Mouse (Mus musculus) forebrain, embryonic 11.5 days (tissue): ENCODE measurements around the gene Ttll2. TPM values are rescaled to one million over a fixed set of nuclear protein-coding genes. Genes with fewer than 3 reads are reported as not detected.
"Not testable (repeated sequence)": the region's sequence is repeated elsewhere in the genome, so short reads cannot be mapped to it uniquely, and the experiment has no call there.

Source experiments
- ATAC-seq: fragments of 200-750 bp; cut with Nextera tagmentation; replicated peaks from 2 replicates; pipeline ENCODE4 v1.8.0; 2017; ENCODE audit warnings: moderate TSS enrichment; ENCODE audit not compliant: low FRiP score
- DNase-seq: peaks from one replicate; pipeline ENCODE4 v3.0.0-alpha.2; 2017; ENCODE audit warnings: low spot score
- H3K27ac ChIP-seq: fragments of 300-500 bp; sonication (generic); 2 replicates; pipeline ENCODE4 v1.5.1; 2014; ENCODE audit warnings: low read depth, low read length
- H3K27me3 ChIP-seq: fragments of 300-500 bp; sonication (generic); 2 replicates; pipeline ENCODE4 v1.6.1; 2014; ENCODE audit warnings: mild to moderate bottlenecking, low read length, mixed read lengths; ENCODE audit not compliant: control insufficient read depth, insufficient read depth
- H3K36me3 ChIP-seq: fragments of 300-500 bp; sonication (generic); 2 replicates; pipeline ENCODE4 v1.6.1; 2014; ENCODE audit warnings: mild to moderate bottlenecking, low read length, moderate library complexity, mixed read lengths; ENCODE audit not compliant: control insufficient read depth, insufficient read depth
- H3K4me1 ChIP-seq: fragments of 300-500 bp; sonication (generic); replicated peaks from 2 replicates; pipeline ENCODE4 v1.6.1; 2014; ENCODE audit warnings: low read length, mixed read lengths; ENCODE audit not compliant: control insufficient read depth, insufficient read depth
- H3K4me2 ChIP-seq: fragments of 300-500 bp; sonication (generic); 2 replicates; pipeline ENCODE4 v1.6.1; 2014; ENCODE audit warnings: low read depth, mild to moderate bottlenecking, low read length, moderate library complexity, mixed read lengths; ENCODE audit not compliant: severe bottlenecking
- H3K4me3 ChIP-seq: fragments of 300-500 bp; sonication (generic); 2 replicates; pipeline ENCODE4 v1.5.1; 2014; ENCODE audit warnings: low read depth, low read length
- H3K9ac ChIP-seq: fragments of 300-500 bp; sonication (generic); 2 replicates; pipeline ENCODE4 v1.6.1; 2014; ENCODE audit warnings: low read length
- H3K9me3 ChIP-seq: fragments of 300-500 bp; sonication (generic); 2 replicates; pipeline ENCODE4 v1.6.1; 2016; ENCODE audit warnings: low read length, mixed read lengths; ENCODE audit not compliant: control insufficient read depth
- WGBS: fragments of 180-500 bp; shearing (Covaris S2); extraction: QIAGEN DNeasy Blood & Tissue Kit; methylation state at CpG from one replicate; pipeline ENCODE4 v1.1.7; 2014; 5-methylcytosine and 5-hydroxymethylcytosine counted together
- polyA plus RNA-seq: library from polyadenylated mRNA; unstranded; fragments of >200 nt; fragmentation: Nextera tagmentation; extraction: Ambion mirVana; gene quantifications from 2 replicates; pipeline ENCODE4 v1.2.1, GENCODE M21; 2014

Gene Ttll2
- polyA plus RNA-seq, 1 experiment from 2014 or later, result not detected

DNA sequence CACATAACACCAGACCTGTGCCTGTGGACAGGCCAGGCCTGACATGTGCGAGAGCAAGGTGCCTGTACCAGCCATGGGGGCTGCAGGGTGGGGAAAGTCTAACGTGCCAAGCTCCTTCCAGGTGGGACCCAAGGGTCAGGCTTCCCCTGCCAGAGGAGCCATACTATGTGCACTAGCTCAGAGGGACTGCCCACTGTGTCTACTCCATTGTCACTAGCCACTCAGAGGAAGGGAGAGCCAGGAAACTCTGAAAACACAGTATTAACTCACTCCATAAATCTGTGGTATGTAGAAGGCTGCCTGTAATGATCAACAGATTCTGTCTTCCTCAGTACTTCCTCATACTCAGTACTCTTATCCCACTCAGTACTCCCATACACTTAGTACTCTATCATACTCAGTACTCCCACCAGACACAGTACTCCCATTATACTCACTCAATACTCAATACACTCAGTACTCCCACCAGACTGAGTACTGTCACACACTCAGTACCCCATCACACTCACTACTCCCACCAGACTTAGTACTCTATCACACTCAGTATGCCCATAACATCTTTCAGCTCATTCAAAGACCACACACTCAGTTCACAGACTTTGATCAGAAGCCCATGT, 36.0 kb upstream of the Ttll2 start:
- not testable (repeated sequence) for H3K27ac ChIP-seq, DNase-seq, H3K9ac ChIP-seq, H3K9me3 ChIP-seq, H3K36me3 ChIP-seq, H3K4me1 ChIP-seq, ATAC-seq, H3K27me3 ChIP-seq, H3K4me2 ChIP-seq, H3K4me3 ChIP-seq
- WGBS, result no CpG with 5 or more reads among the region's 2 CpGs

- not testable (repeated sequence) for H3K36me3 ChIP-seq, ATAC-seq, H3K9me3 ChIP-seq, H3K4me1 ChIP-seq, H3K27ac ChIP-seq, H3K9ac ChIP-seq, H3K4me2 ChIP-seq, H3K4me3 ChIP-seq, H3K27me3 ChIP-seq
- WGBS, result 67% methylated on average over 8 of the region's 8 CpGs
- peak; percentile 49 for DNase-seq
Observed at GRCm38 (mm10) chr17:7386016-7386415, 33.5 kb upstream of the Ttll2 start.

- not testable (repeated sequence) for H3K27me3 ChIP-seq, H3K4me1 ChIP-seq, ATAC-seq, DNase-seq, H3K4me2 ChIP-seq, H3K27ac ChIP-seq, H3K9ac ChIP-seq, H3K36me3 ChIP-seq, H3K9me3 ChIP-seq, H3K4me3 ChIP-seq
- WGBS, result 77% methylated on average over 3 of the region's 3 CpGs
Observed at GRCm38 (mm10) chr17:7385364-7385763, 32.9 kb upstream of the Ttll2 start, which contains the start of gene Unc93a2. Gene Unc93a2, minus strand, starts transcription at chr17:7385464.

DNA sequence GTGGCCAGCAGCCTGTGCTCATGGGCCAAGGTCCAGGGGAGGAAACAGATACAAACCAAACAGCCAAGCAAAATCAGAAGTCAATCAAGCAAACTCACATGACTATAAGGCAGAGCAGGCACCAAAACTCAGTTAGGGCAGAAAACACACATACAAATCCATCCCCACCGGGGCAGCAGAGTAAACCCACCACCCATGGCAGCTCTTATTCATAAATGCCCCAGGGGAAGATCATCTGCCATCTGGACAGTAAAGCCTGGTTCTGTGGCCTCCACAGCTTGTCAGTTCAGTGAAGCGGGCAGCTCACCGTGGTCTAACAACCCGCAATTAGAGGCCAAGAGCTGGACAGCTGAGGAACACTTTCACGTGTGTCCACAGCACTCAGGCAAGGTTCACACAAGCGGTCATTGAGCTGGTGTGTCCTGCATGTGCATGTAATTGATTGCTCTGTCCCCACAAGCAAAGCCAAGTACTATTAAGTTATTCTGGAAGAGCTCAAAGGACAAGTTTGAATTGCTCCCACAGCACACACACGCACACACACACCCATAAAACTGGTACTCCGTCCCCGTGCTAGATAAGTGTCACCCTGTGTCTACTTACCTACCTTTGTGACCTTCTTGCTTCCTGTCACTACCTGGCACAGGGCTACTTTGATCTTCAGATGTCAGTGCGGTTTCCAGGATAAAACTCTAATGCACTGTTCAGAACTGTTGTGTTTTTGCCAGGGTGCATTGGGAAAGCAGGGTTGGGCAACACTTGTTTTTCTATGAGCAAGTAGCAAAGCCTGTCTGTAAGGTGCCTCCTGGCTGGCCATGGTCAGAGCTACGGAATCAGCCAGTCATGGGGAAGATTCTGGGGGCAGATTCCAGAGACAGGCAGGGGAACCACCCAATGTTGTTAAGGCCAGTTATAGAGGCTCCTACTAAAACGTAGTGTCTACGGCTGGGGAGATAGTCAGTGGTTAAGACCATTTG, 31.0 kb upstream of the Ttll2 start:
- 92% methylated on average over 10 of the region's 13 CpGs for WGBS
- DNase-seq, result not testable (repeated sequence)

DNA sequence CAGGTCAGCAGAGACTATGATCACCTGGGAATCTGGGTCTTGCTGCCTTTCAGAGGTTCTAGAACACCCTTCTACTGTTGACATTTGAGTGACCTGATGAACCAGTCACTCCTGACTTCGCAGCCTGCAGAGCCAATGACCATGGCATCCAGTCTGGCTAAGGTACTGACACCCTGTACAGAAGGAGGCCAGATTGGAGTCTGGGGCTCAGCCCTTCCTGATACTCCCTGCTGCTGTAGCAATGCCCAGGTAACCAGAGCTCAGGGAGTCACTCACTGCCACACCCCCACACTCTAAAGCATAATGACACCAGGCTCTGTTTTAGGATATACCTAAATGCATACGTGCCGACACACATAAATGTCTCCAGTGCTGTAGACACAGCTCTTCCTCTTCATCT, 30.2 kb upstream of the Ttll2 start:
- H3K27me3 ChIP-seq, H3K9ac ChIP-seq, H3K27ac ChIP-seq, H3K4me3 ChIP-seq, ATAC-seq, H3K36me3 ChIP-seq, H3K4me2 ChIP-seq, H3K9me3 ChIP-seq, H3K4me1 ChIP-seq, DNase-seq: not testable (repeated sequence)
- WGBS, result 87% methylated on average over 1 of the region's 3 CpGs

More for the DNA sequence above, 31.0 kb upstream of the Ttll2 start:
- not testable (repeated sequence) for H3K4me1 ChIP-seq, H3K4me3 ChIP-seq, H3K4me2 ChIP-seq, H3K27ac ChIP-seq, H3K9ac ChIP-seq, H3K27me3 ChIP-seq, H3K9me3 ChIP-seq, H3K36me3 ChIP-seq, ATAC-seq

DNA sequence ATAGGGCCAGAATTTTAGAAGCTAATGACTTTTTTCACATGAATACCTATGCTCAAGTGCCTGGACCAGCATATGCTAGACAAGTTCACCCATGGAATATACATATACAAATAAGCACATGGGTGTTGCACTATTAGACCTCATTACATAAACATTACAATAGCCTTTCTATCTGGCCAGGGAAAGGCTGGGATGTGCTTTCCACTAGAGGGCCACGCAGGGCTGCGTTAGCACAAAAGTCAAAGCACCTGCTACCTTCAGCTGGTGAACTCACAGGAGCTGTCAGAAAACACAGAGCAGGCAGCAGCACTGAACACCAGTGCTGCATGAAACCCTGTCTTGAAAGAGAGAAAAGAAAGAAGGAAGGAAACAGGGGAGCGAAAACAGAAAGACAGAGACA, 25.4 kb upstream of the Ttll2 start:
- H3K36me3 ChIP-seq, H3K4me1 ChIP-seq, DNase-seq, ATAC-seq, H3K9me3 ChIP-seq, H3K27me3 ChIP-seq, H3K4me2 ChIP-seq, H3K27ac ChIP-seq, H3K4me3 ChIP-seq, H3K9ac ChIP-seq: not testable (repeated sequence)
- 19% methylated on average over 2 of the region's 3 CpGs for WGBS

DNA sequence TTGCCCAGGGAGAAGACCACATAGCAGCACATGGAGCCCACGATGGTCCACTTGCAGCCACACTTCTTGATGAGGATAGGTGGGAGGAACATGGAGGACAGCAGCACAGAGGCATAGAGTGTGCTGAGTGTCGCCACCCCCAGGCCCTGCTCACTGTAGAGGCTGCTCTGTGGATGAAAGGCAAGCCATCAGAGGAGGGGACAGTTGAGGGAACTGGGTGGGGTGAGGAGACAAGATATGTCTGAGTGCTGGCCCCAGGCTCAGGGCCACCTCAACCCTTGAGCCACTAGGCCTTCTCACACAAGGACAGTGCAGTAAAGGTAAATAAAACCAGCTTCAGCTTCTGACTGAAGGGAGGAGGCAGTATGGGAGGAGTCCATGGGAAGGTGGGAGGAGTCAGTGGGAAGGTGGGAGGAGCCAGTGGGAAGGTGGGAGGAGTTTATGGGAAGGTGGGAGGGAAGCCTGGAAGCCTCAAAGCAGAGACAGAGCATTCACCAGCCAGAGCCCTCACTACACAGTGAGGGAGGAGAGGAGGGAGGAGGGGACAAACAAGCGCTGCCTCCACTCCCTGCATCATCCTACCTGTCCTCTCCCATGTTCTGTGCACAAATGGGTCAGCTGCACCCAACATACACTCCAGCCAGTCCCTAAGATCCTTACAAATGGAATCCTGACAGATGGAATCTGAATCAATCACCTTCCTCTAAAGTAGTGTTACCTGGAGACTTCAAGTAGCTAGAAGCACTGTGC, 24.6 kb upstream of the Ttll2 start:
- not testable (repeated sequence) for H3K4me1 ChIP-seq, H3K9me3 ChIP-seq, ATAC-seq, H3K36me3 ChIP-seq, H3K9ac ChIP-seq, H3K4me2 ChIP-seq, H3K4me3 ChIP-seq, H3K27me3 ChIP-seq, DNase-seq, H3K27ac ChIP-seq
- 89% methylated on average over 1 of the region's 3 CpGs for WGBS

- H3K9ac ChIP-seq, ATAC-seq, H3K4me1 ChIP-seq, DNase-seq, H3K4me2 ChIP-seq, H3K4me3 ChIP-seq, H3K9me3 ChIP-seq, H3K27ac ChIP-seq, H3K27me3 ChIP-seq, H3K36me3 ChIP-seq: not testable (repeated sequence)
- 80% methylated on average over 1 of the region's 5 CpGs for WGBS
Observed at GRCm38 (mm10) chr17:7371879-7372278, 19.4 kb upstream of the Ttll2 start, which contains the start of gene Gm49630. Gene Gm49630, minus strand, starts transcription at chr17:7371979.
